Mouse (Mus musculus) ovary, postnatal 36 days (tissue): Measurements from ENCODE around the gene Lag3.

ENCODE experiments used
- DNase-seq: peaks from one replicate; pipeline ENCODE4 v3.0.0; 2022; ENCODE audit warnings: low spot score, mixed read lengths

Gene Lag3

DNA sequence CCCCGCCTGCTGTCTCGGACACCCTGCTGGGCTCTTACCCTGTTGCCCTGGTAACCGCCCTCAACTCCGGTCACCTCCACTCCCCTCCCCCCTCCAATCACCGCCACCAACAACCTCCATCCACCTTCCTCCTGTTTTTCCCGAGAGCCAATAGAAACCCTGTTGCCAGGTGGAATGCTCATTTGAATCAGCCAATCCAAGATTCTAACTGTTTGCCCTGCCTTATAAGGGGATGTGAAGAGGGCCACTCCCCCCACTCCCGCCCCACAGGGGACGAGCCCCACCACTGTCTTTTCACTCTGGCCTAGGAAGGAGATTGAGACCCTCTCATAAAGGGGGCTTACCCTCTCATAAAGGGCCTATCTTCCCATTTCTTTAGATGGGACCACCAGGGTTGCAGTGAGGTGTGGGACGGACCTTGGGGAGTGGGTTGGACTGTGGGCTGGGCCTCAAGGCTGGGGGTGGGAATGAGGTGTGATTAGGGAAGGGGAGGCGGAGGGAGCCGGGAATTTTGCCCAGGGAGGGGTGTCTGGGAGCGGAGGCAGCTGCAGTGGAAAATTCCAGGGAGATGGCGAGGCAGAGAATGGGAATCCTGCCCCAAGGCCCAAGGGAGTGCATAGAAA is 8.3 kb upstream of the Lag3 start, which contains the start of gene Ptms:
TSS of gene Ptms (minus strand) at position 409 of the 623 bp plus-strand sequence.
- peak; percentile 91 for DNase-seq

DNA sequence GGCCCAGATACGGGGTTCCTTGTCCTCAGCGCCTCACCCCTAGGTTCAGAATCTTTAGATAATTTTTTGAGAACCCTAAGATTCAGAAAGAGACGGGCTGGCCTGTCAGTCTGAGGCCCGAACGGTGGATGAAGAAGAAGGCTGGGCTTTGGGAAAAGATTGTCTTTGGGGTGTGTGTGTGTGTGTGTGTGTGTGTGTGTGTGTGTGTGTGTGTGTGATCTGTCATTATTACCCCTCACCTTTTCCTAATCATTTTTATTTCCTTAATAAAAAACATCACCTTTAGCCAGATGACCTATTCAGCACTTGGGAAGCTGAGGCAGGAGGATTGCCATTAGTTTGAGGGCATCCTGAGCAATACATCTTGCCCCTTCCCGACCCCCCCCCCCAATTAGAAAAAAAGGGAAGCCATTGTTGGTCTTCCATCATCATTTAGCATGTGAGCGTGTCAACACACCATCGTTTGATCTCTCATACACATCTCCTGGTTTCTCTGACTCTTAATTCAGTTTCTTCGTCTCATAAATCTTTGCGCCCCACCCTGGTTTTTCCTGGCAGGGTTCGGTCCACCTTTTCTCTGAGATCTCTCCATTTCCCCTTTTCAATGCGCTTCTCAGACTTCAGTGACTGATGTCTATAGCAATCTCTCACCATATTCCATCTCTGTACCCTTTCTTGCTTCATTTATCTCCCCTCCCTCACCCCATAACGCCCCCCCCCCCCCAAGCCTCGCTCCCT is 7.6 kb upstream of the Lag3 start:
- DNase-seq, result no peak

DNA sequence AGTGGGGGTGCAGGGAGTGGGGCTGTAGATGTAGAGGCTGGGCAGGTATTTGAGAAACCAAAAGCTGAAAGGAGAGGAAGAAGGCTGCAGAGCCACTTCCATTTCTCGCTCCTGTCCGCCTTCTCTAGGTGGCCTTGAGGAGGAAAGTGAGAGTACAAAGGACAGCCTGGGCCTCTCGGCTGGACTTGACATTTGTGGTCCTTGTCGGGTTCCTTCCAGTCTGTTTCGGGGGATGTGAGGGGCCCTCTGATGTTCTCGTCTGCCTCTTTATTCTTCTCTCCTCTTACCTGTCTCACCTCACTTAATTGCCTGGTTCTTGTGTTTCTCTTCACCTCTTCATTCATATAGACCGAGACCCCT is 6.8 kb upstream of the Lag3 start:
- DNase-seq, result no peak

DNA sequence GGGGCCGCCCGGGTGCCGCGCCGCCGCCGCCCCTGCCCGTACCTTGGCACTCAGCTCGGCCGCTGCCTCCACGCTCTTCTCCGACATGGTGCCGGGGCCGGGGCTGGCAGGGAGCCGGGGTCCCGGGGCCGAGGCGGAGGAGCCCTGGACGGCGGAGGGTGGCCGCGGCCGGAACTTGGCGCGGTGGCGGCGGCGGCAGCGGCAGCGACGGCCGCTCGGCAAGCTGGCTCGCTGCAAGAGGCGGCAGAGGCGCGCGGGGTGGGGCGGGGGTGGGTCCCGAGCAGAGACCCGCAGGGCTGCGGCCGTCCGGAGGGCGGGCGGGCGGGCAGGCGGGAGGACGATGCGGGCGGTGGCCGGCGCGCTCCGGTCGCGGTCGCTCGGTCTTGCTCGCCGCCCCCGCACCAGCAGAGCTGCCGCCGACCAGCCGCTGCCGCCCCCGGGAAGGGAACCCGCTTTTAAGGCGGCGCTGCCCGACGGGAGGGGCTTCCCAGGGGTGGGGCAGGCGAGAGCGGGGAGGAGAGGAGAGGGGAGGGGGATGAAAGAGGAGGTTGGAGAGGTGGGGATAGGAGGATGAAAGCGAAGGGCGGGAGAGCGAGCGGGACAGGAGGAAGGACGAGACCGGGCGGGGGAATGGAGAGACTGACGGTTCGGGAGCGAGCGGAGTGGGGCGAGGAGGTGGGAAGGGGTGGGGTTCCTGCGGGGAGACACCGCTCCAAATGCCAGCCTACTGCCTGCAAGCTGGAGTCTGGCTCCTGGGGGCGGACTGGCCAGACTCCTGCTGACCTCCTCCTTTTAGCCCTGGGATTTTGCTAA is 6.2 kb upstream of the Lag3 start:
- peak; percentile 96 for DNase-seq

DNA sequence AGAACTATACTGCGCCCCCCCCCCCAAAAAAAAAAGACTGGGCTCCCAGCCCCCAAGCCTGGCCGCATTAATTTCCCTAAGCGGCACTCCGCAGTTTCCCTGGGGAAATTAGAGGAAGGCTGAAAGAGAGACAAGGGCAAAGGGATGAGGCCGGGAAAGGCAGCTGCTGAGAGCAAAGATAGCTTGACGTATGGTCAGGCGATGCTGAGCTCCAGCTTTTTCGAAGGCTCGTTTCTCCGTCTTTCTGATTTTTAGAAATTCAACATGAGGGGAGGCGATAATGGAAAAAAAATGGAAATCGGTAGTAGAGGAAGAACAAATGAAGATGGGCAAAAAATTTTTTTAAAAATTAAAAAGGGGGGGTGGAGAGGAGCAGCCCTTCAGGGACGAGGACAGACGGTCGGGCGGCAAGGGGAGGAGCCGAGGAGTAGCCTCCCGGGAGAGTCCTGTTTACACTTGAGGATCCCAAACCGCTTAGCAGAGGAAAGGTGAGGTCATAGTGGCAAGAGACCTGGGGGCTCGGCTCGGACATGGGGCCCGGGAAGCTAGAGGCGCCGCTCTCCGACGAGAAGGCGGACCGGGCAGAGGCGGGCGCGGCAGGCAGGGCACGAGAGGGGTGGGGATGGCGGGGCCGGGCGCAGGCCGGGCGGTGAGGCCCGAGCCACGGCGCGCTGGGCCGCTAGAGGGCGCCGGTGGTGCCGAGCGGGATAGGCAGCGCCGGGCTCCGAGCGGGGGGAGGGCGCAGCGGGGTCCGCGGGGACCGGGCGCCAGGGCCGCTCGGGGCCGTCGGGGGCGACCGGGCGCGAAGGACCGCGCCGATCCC is 5.4 kb upstream of the Lag3 start:
- peak; percentile 94 for DNase-seq

DNA sequence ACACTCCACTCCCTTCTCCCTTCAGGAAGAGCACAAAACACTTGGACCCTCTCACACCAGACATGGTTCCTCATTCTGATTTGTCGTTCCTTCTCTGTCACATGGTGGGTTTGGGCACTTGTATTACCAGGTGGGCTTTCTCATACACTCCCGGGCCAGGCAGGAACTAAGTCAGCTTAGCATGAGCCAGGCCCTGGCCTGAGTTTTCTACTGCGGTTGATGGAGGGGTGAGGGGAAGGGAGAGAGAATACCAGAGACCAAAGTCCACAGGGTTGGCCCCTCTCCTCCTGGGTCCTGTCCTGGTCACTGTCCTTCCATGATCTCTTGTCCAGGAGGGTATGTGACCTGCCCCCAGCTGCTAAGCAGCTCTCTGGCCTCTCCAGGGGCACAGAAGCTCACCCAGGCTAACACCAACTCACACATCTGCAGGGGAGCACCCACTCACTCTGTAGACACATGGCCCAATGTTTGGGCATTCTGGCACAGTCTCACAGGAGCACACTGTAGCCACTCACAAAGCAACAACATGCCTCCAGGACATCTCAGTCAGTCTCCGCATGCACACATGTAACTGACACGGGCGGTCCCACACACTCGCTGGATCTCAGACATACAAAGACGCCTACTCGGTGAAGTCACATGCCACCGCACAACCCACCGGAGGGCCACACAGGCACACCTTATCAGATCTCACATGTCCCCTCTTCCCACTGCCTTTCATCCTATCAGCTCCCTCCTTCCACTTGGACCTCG is 4.6 kb upstream of the Lag3 start:
- no peak for DNase-seq

DNA sequence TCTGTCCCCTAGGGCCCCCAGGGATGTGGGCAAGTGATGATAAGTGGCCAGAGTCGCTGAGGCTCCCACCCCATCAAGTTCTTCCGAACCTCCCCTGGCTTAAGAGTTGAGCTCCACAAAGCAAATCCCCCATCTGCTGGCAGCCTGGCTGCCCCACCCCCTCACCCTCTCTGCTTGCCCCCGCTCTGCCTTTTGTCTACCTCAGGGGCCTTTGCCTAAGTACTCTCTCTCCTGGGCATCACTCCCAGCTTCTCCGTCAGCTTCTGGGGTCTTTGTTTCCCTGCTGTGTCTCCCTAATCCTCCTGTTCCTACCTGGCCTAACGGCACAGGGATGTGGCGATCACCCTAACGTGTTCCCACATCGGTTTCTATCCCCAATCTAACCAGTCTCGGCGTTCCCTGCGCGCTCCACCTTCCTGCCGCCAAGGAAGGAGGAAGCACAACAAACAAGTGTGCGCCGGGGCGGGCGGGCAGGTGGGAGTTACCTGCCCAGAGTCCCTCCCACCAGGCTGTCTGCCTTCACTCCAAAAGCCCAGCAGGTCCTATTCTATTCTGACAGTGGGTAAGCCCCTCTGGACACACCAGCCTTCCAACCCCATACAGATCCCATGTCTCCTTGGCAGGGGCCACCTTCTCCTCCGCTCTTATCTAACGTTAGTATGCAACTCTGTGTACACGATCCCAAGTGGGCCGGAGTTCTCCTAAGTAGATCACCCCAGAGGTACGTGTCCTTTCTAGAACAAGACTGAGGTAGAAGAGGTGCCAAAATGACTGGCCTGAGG is 3.8 kb upstream of the Lag3 start:
- no peak for DNase-seq

DNA sequence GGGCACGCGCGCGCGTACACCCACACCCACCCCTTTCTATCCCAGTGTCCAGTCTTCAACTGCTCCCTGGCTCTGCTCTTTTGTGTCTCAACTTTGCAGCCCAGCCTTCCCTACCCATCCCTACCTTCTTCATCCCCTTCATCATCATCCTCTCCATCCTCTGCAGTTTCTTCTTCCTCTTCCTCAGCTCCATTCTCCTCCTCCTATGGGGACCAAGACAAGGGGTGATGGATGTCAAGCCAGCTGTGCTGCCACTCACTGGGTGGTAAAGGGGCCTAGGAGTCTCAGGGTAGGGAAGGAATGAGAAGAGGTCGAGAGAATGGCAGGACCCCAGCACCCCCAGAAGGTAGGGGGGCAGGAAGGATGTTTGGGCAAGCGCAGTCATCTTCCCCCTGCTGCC is 3.0 kb upstream of the Lag3 start:
- DNase-seq, result no peak

DNA sequence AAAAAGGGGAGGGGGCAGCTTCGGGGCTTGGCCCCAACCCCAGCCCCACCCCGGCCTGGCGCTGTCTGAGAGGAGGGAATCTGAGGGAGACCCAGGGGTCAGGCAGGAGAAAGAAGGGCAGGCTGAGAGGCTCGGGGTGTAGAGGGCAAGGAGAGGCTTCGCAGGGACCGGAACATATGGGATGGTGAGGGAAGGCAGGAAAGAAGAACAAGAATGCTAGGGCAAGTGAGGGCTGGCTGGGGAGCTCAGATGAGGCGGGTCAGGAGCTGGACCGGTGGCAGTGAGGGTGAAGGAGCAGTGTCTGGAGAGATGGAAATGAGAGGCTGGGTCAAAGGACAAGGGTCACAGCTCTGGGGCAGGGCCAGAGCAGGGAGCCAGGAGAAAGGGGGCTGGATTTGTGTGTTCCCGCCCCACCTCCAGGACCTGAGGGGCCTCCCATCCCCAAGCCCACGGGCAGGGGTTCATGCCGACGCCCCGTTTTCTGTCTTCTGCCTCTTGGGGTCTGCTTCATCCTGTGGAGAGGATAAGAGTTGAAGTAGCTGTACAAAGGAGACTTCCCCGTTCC is 2.3 kb upstream of the Lag3 start:
- DNase-seq, result no peak

DNA sequence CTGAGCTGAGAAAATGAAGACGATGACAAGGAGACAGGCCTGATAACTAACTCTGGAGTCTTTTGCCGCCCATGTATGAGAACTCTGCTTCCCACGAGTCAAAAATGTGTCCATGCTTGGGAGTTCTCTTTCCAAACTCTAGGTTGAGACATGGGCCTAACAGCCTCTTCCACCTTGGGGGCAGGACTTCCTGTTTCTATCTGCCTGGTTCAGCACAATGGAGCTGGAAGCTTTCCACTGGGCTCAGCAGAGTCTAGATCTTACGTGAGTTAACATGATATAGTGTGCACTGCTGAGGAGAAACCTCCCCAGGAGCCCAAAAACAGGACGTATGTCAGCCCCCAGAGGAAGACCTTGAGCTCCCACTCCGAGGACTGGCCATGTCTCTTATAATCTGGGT is 1.7 kb upstream of the Lag3 start:
- no peak for DNase-seq

DNA sequence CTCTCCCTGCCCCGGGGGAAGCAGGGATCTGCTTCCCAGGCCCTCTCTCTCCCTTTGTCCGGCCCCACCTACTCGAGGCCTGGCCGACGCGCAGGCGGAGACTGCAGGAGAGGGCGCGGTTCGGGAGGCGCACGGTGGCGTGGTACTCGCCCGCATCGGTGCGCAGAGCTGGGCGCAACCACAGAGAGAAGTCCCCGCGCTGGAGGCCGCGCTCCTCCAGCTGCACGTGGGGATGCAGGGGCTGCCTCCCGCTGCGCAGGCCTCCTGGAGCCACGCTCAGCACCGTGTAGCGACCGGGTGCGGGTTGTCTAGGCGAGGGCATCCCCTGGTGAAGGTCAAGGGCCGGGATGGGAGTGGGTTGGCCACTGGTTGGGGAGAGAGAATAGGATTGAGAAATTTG is 1.5 kb downstream of the Lag3 start:
- no peak for DNase-seq

DNA sequence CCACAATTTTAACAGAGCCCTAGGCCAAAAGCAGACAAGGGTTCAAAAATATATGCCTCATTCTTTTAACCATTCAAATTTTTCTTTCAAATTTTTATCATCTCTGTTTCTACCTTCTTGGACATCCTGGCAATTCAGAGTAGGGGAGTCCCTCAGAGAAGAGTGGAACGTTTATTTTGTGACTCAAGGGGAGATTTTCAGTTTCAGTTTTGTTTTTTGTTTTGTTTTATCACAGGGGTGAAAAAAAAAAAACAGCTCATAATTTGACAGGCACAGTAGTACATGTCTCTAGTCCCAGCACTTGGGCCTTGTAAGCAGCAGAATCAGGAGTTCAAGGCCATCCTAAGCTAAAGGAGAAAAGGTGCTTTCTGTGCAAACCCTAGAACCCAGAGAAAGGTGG is 3.7 kb downstream of the Lag3 start:
- no peak for DNase-seq

DNA sequence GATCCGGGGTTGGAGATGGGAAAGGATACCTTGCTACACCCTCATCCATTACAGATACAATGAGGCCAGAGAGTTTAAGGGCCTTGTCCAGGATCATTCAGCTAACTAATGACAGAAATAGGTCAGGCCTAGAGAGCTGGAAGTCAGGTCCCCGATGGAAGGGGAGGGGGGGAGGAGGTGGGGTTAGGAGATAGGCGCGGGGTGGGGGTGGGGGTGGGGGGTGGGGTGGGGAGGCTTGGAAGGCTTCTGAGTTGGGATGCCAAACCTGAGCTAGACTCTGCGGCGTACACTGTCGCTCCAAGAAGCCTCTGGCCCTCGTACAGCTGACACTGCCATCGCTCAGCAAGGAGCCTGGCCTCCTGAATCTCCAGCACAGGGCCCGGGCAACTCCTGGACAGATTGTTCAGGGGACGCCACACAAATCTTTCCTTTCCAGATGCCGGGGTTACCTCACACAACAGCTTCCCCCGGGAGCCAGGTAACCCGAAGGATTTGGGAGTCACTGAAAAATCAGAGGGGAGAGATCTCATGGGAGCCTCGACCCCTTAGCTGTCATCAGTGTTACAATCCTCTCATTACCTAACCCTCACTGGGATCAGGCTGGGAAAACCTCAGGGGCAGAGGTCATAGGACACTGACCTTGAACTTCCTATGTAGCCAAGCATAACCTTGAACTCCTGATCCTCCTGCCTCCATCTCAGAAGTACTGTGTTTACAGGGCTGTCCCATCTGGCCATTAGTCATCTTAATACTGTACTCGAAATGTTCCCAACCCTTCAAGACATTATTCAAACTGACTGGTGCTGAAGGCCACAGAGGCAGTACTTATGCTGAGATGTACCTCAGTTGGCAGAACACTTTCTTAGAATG is 6.3 kb downstream of the Lag3 start:
- DNase-seq, result no peak

DNA sequence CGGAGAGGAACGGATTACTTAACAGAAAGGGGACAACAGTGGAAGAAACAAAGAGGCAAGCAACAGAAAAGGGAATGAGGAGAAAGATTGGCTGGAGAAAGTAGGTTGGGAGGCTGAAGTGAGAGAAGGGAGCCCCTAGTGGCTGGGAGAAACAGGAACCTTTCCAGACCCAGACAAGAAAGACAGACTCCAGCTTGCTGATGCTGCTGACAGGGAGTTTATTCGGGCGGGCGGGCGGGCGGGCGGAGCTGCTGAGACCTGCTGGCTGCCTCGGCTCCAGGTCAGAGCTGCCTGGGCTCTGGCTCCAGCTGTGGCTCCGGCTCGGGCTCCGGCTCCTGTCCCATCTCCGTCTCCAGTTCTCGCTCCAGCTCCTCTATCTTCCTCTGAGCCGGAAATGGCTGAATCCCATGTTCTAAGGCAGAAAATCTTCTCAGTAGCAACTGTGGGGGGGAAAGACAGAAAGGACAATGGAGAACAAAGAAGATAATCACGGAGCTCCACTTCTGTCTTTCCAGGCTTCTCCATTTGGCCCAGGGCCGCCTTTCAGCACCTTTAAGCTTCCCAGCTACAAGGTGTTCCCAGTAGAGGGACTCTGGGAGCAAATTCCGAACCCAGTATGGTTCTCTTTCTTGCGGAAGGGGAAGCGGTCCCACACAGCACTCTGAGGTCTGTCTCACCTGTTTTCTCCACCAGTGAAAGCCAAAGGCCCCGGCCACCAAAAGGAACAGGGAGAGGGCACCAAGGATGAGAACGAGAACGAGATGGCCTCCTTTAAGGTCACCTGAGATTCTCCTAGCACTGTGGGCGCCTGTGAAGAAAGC is 7.1 kb downstream of the Lag3 start:
- peak; percentile 55 for DNase-seq

DNA sequence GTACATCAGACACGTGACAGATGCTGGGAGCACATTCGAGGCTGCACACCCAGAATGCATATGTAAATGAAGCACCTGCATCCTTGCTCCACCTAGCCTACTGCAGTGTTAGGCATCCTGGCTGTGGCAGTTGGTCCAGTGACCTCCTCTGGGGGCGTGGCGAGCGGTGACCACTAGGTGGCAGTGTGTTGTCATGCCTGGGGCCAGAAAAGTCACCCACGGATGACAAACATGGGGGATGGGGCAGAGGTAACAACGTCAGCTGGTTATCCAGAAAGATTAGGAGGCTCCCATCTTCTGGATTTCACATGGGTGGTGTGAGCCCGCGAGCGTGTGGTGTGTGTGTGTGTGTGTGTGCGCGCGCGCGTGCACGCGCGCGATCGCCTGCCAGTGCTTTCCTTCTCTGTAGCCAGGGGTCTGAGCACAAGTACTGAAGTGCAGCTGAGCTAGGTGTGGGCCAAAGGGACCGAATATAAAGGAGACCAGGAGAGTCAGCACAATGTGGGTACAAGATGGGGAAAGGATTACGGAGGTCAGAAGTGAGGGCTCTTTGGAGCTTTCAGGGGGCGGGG is 7.8 kb downstream of the Lag3 start:
- peak; percentile 94 for DNase-seq

DNA sequence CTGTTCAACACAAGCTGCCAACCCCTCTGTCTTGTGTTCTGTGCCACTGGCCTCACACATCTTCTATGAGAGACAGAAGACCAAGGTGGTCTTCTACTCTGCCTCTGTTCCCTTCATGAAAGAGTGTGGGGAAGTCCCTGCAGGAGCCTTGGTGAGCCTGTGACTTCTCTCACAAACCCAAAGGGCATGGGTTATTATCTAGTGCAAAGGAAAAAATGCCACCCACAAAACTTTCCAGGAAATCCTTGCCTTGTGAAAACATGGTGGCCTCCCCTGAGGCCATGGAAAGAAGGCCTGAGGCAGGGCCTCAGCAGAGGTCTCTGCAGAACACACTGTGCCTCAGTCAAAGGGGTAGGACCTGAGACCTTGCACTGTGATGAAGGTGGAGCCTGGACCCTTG is 9.7 kb downstream of the Lag3 start:
- DNase-seq, result no peak

DNA sequence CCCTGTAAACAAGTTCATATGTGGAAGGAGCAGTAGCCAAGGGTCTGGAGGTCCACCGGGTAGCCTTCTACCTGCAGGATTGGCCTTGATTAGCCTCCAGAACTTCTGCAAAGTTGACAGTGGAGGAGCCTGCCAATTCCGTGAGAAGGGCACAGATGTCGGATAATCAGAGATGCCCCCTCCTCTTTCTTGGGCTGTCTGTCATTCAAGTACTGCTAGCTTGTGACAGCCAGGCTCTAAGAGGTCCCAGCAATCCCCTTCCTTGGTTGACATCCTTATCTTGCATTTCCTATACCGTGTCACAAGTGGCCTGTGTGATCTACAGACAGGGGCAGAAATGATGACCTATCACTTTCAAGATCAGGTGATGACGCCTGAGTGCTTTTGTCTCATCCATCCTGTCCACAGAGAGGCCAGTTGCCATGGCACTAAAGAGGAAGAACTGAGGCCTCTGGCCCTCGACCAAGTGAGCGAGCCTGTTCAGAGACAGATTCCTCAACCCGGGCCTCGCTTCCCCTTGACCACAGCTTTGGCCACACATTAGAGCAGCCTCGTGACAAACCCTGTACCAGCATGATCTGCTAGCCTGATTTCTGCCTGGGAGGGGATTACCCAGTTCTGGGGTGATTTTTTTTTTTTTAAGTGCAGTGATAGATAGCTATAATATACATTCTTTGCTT is 10.6 kb downstream of the Lag3 start:
- DNase-seq, result no peak
